Mouse (Mus musculus) kidney, embryonic 16.5 days (tissue): Measurements from ENCODE around the gene Erc2. TPM values are rescaled to one million over a fixed set of nuclear protein-coding genes. Genes with fewer than 3 reads are reported as not detected.

Experiments
- ATAC-seq: fragments of 200-750 bp; cut with Nextera tagmentation; 2 replicates; pipeline ENCODE4 v1.8.0; 2017; ENCODE audit warnings: moderate TSS enrichment; ENCODE audit not compliant: low FRiP score, low TSS enrichment
- H3K27ac ChIP-seq: fragments of 300-500 bp; sonication (generic); 2 replicates; pipeline ENCODE4 v1.5.1; 2014; ENCODE audit warnings: low read length
- H3K27me3 ChIP-seq: fragments of 300-500 bp; sonication (generic); 2 replicates; pipeline ENCODE4 v1.6.1; 2014; ENCODE audit warnings: low read length, control low read depth, mixed read lengths; ENCODE audit not compliant: insufficient read depth
- H3K36me3 ChIP-seq: fragments of 300-500 bp; sonication (generic); 2 replicates; pipeline ENCODE4 v1.6.1; 2014; ENCODE audit warnings: low read length, control low read depth, mixed read lengths; ENCODE audit not compliant: insufficient read depth
- H3K4me1 ChIP-seq: fragments of 300-500 bp; sonication (generic); 2 replicates; pipeline ENCODE4 v1.6.1; 2014; ENCODE audit warnings: low read length, control low read depth, mixed read lengths; ENCODE audit not compliant: insufficient read depth
- H3K4me2 ChIP-seq: fragments of 300-500 bp; sonication (generic); replicated peaks from 2 replicates; pipeline ENCODE4 v1.6.1; 2014; ENCODE audit warnings: low read depth, low read length
- H3K4me3 ChIP-seq: fragments of 300-500 bp; sonication (generic); 2 replicates; pipeline ENCODE4 v1.5.1; 2014; ENCODE audit warnings: mild to moderate bottlenecking, low read length
- H3K9ac ChIP-seq: fragments of 300-500 bp; sonication (generic); replicated peaks from 2 replicates; pipeline ENCODE4 v1.6.1; 2014; ENCODE audit warnings: low read length
- H3K9me3 ChIP-seq: fragments of 300-500 bp; sonication (generic); 2 replicates; pipeline ENCODE4 v1.6.1; 2016; ENCODE audit warnings: low read length, control low read depth
- WGBS: fragments of 180-500 bp; shearing (Covaris S2); extraction: QIAGEN DNeasy Blood & Tissue Kit; methylation state at CpG from one replicate; pipeline ENCODE4 v1.1.7; 2014; 5-methylcytosine and 5-hydroxymethylcytosine counted together
- polyA plus RNA-seq: library from polyadenylated mRNA; unstranded; fragments of >200 nt; fragmentation: Nextera tagmentation; extraction: Ambion mirVana; gene quantifications from 2 replicates; pipeline ENCODE4 v1.2.1, GENCODE M21; 2015

Gene Erc2
- polyA plus RNA-seq, 1 experiment from 2014 or later: 4.9 TPM

DNA sequence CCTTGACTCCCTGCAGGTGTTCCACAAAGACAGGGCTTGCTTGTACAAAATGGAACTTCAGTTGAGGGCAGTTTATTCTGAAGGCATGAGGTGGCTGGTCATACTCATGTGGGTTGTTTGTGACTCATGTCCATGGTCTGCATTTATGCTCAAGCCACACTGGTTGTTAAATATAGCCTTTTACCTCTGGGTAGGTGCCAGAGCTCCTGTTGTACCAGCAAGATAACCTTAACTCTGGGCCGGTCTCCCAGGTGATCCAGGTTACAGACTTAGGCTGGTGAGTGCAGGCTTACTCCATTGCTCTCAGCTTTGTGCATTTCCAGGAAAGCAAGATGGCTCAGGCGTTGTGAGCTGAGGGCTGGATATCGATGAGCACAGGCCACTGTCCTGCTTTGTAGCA lies 189.4 kb downstream of the Erc2 start:
- ATAC-seq: no peak

DNA sequence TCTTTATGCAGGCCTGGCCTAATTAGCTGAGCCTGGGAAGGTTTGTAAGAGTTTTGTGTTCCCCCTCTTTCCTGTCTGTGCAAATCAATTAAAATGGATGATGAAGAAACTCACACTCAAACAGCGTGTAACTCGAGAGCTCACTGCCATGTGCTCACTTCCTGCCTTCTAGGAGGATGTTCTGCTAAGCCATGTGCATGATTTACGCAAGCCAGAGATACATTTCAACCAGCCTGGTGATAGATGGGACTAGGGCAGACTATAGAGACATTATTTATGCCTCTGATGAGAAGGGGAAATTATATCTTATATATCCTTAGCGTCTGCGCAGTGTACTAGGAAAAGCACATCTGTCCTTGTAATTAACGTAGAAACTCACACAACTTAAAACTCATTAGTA lies 193.5 kb downstream of the Erc2 start:
- 38% methylated on average over 6 of the region's 6 CpGs for WGBS
- H3K36me3 ChIP-seq: no peaks in the 10 kb centered on the region
- ATAC-seq: peak; percentile 61
- no peak overlapping the region for H3K4me2 ChIP-seq
- no peaks in the 10 kb centered on the region for H3K27me3 ChIP-seq
- H3K4me1 ChIP-seq: no peaks in the 10 kb centered on the region
- H3K27ac ChIP-seq: no peak overlapping the region
- H3K4me3 ChIP-seq: no peak overlapping the region
- H3K9me3 ChIP-seq: no peaks in the 10 kb centered on the region
- H3K9ac ChIP-seq: no peak overlapping the region

More for the DNA sequence above, 189.4 kb downstream of the Erc2 start:
- no peak overlapping the region for H3K27ac ChIP-seq
- 0 out of 2 replicates have a peak, but pooled peaks cover 2% of the 10 kb centered on the region for H3K27me3 ChIP-seq
- no peaks in the 10 kb centered on the region for H3K9me3 ChIP-seq
- H3K9ac ChIP-seq: no peak overlapping the region
- no peaks in the 10 kb centered on the region for H3K36me3 ChIP-seq
- no peaks in the 10 kb centered on the region for H3K4me1 ChIP-seq
- H3K4me2 ChIP-seq: no peak overlapping the region
- no peak overlapping the region for H3K4me3 ChIP-seq
- WGBS: 90% methylated on average over 3 of the region's 3 CpGs

DNA sequence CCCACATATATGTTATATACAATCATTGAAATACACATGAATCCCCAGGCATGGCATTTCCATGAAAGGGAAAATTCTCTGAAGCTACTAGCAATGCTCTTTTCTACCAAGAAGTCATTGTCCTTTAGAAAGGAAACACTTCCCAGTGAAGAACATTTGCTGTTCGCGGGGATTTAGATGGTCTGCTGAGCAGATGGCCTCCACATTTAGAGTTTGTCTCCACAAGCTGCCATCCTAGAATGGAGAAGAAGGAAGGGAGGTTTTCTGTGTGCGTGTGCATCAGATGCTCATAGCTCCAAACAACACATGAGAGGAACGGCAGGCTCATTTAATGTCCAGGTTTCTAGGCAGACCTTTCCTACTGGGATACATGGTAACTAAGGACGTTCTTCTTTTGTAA lies 196.8 kb downstream of the Erc2 start:
- ATAC-seq: no peak
- H3K36me3 ChIP-seq: no peaks in the 10 kb centered on the region
- H3K4me1 ChIP-seq: no peaks in the 10 kb centered on the region
- no peak overlapping the region for H3K4me2 ChIP-seq
- no peaks in the 10 kb centered on the region for H3K27me3 ChIP-seq
- 92% methylated on average over 5 of the region's 5 CpGs for WGBS
- no peaks in the 10 kb centered on the region for H3K9me3 ChIP-seq
- no peak overlapping the region for H3K27ac ChIP-seq
- H3K9ac ChIP-seq: no peak overlapping the region
- no peak overlapping the region for H3K4me3 ChIP-seq

DNA sequence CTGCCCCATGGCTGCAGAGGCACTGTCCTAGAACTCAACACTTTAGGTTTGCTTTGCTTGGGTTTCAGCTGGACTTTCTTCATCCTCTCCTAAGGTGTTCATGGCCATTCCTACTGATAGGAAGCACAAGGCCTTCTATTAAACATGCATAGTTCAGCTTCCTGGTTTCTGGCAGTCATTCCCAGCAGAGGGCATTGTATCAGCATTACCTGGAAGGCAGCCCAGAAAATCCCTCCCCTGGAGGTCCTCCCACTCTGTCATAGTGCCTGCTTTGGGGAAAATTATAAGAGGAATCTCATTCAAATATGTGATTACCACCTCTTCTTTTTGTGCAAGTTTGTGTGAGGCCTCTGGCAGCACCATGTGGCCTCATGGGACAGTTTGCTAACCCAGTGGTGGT lies 199.6 kb downstream of the Erc2 start:
- H3K9me3 ChIP-seq: no peaks in the 10 kb centered on the region
- ATAC-seq: no peak
- H3K27me3 ChIP-seq: no peaks in the 10 kb centered on the region
- H3K4me3 ChIP-seq: no peak overlapping the region
- no peak overlapping the region for H3K27ac ChIP-seq
- no peak overlapping the region for H3K4me2 ChIP-seq
- H3K36me3 ChIP-seq: no peaks in the 10 kb centered on the region
- H3K4me1 ChIP-seq: no peaks in the 10 kb centered on the region
- H3K9ac ChIP-seq: no peak overlapping the region

DNA sequence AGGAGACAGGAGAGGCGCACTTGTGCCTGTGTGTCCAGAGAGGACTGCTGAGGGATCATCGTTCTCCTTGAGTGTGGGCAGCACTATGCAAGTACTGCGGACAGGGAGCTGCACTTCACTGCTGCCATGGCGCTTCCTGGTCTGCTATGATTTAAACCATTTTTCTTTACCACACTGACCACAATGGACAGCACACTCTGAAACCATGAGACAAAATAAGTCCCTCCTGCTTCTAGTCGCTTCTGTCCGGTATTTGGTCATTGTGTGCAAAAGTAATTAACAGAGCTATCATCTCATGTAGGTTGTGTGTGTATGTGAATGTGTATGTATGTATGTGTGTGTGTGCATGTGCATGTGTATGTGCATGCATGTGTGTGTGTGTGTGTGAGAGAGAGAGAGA lies 200.3 kb downstream of the Erc2 start:
- H3K27ac ChIP-seq: no peak overlapping the region

DNA sequence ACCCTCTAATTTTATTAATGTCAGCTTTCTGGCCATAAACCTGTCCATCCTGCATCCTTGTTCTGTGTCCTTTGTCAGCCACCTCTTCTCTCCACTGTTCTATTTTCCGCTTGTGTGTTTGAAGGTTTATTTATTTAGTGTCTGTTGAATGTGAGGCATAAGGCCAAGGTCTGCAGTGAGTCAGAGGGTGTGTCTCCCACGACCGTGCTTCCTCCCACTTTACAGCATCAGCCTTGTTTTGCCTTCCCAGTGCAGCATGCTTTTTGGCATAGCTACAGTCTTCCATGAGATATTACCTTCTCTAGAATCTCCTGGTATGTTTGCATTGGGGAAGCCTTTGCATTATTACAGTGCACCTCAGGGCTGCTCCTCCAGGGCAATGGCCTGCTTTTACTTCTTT lies 200.8 kb downstream of the Erc2 start:
- Histone ChIP-seq H3K27ac (no peak overlapping the region), H3K4me2 (no peak overlapping the region), H3K4me1 (no peaks in the 10 kb centered on the region), H3K4me3 (no peak overlapping the region), H3K36me3 (no peaks in the 10 kb centered on the region), H3K9me3 (no peaks in the 10 kb centered on the region), H3K27me3 (no peaks in the 10 kb centered on the region), H3K9ac (no peak overlapping the region)
- 28% methylated on average over 3 of the region's 3 CpGs for WGBS
- ATAC-seq: no peak

More for the DNA sequence above, 200.3 kb downstream of the Erc2 start:
- ATAC-seq: no peak
- no peak overlapping the region for H3K9ac ChIP-seq
- no peaks in the 10 kb centered on the region for H3K9me3 ChIP-seq
- no peak overlapping the region for H3K4me2 ChIP-seq
- WGBS: 90% methylated on average over 6 of the region's 6 CpGs
- no peaks in the 10 kb centered on the region for H3K4me1 ChIP-seq
- H3K27me3 ChIP-seq: no peaks in the 10 kb centered on the region
- no peak overlapping the region for H3K4me3 ChIP-seq
- no peaks in the 10 kb centered on the region for H3K36me3 ChIP-seq

DNA sequence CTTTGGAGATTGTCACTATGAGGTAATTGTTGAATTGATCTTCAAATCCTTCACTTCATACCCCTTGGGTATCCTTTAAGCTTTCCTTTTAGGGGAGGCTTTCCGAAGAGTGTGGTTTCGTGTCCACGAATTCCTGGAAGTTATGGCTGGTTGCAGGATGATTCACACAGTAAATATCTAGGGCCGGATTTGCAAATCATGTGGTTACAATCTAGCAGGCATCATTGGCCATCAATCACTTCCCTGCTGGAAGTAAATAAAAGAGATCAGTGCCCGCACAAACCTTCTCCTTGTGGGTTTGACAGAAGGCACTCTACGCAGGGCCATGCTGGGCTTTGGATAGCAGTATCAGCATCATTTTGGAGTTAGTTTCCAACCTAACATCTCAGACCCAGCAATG lies 201.7 kb downstream of the Erc2 start:
- Histone ChIP-seq H3K4me2 (no peak overlapping the region), H3K27me3 (no peaks in the 10 kb centered on the region), H3K9ac (no peak overlapping the region), H3K4me3 (no peak overlapping the region), H3K4me1 (no peaks in the 10 kb centered on the region), H3K36me3 (no peaks in the 10 kb centered on the region), H3K27ac (no peak overlapping the region), H3K9me3 (no peaks in the 10 kb centered on the region)
- WGBS: 77% methylated on average over 6 of the region's 6 CpGs
- ATAC-seq: no peak

DNA sequence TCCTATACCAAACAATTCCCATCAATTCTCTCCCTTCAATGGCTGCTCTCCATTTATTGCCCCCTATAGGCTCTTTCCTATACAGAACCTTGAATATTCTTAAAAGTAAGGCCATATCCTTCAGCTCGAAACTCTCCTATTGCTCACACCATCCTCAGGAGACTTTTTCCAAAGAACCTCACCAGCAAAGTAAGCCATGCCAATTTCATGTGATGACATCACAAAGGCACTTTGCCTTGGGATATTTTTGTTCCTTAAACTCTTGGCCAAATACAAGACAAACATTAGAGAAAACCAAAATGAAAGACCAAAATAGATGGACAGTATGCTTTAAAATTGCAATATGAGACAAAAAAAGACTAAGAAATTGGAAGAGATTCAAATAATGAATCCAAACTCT lies 204.6 kb downstream of the Erc2 start:
- Histone ChIP-seq H3K27me3 (no peaks in the 10 kb centered on the region), H3K36me3 (no peaks in the 10 kb centered on the region), H3K4me1 (no peaks in the 10 kb centered on the region), H3K4me3 (no peak overlapping the region), H3K9me3 (no peaks in the 10 kb centered on the region), H3K9ac (no peak overlapping the region), H3K27ac (no peak overlapping the region), H3K4me2 (no peak overlapping the region)
- ATAC-seq: no peak
- WGBS: 90% methylated on average over 1 of the region's 1 CpGs

DNA sequence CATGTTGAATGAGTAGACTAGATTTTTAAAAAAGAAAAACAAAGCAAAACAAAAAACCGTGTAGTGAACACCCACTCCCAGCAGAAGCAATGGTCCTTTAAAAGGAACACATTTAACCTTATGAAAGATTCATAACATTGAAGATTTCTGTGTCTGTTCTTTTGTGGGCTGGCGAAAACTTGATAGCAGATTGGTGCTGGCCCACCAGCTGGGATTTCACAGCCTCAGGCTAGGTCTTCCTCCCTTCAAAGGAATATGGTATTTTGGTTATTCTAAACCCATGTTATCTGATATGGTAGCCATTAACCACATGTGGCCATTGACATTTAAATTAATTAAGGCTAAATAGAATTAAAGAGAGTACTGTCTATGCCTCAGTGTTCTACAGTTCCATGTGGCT lies 205.9 kb downstream of the Erc2 start:
- no peaks in the 10 kb centered on the region for H3K27me3 ChIP-seq
- no peaks in the 10 kb centered on the region for H3K9me3 ChIP-seq
- no peak overlapping the region for H3K4me2 ChIP-seq
- ATAC-seq: no peak
- H3K36me3 ChIP-seq: no peaks in the 10 kb centered on the region
- H3K27ac ChIP-seq: no peak overlapping the region
- no peak overlapping the region for H3K4me3 ChIP-seq
- H3K4me1 ChIP-seq: no peaks in the 10 kb centered on the region
- no peak overlapping the region for H3K9ac ChIP-seq
- WGBS: 33% methylated on average over 2 of the region's 2 CpGs

DNA sequence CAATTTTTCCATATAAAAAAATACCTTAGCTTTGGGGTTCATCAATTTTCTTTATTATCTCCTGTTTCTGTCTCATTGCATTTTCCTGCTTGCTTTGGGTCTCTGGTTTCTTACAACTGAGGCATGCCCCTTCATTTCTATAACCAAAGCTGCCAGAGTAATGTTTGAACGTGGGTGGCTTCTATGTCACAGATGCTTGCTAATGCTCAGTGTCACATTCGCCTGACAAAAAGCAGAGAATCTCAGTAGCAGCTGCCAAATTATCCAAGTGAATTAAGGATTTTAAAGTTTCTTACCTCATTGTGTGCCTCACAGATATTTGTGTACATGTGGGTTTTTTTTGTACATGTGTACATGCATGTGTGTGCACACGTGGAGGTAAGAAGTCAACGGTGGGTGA lies 210.0 kb downstream of the Erc2 start:
- H3K9ac ChIP-seq: no peak overlapping the region
- 71% methylated on average over 4 of the region's 4 CpGs for WGBS
- no peak for ATAC-seq
- no peaks in the 10 kb centered on the region for H3K36me3 ChIP-seq
- H3K4me3 ChIP-seq: no peak overlapping the region
- no peak overlapping the region for H3K4me2 ChIP-seq
- no peaks in the 10 kb centered on the region for H3K9me3 ChIP-seq
- no peaks in the 10 kb centered on the region for H3K4me1 ChIP-seq
- no peaks in the 10 kb centered on the region for H3K27me3 ChIP-seq
- H3K27ac ChIP-seq: no peak overlapping the region

DNA sequence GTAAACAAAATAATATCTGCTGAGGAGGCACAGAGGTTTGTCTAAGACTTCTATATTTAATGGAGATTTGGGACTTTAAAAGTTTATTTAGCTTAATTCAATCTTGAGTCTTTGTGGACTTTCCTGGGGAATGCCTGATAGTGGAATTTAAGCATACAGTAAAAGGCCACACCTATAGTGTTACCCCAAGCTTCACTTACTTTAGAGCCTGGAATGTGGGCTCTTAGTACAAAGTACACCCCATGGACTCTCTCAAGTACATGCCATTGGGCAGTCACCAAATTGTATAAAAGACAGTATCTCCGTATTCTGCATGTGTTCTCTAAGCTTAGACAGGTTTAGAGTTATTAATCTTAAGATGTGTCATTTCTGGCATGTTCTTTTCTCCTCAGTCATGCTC lies 213.1 kb downstream of the Erc2 start:
- Histone ChIP-seq H3K36me3 (no peaks in the 10 kb centered on the region), H3K9me3 (no peaks in the 10 kb centered on the region), H3K4me2 (no peak overlapping the region), H3K27ac (no peak overlapping the region), H3K4me3 (no peak overlapping the region), H3K27me3 (no peaks in the 10 kb centered on the region), H3K9ac (no peak overlapping the region), H3K4me1 (no peaks in the 10 kb centered on the region)
- 73% methylated on average over 1 of the region's 1 CpGs for WGBS
- ATAC-seq: no peak
